In the genomic region with DNA sequence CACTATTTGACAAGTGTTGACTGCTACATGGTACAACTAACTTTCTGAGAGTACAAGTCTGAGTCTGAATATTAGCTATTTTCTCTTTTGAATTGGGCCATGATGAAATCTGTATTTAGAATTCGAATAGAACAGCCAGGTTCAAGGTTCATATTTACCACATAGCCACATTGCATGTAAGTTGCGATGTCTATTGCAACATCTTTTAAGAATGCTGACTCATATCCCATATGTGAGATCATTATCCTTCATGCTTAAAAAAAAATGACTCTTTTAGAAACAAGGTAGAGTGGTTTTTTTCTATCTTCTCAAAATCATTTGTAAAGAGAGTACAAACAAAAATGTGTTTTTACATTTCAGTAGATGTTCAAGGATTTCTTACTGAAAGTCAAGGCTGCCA, we compare ENCODE assay signal across 20 mouse cellular contexts. TPM values are rescaled to one million over a fixed set of nuclear protein-coding genes. Genes with fewer than 3 reads are reported as not detected.
DNase-seq lines count a peak whose midpoint lies in the region; ATAC-seq lines count a peak whose summit lies in the region.
"Had no signal": no experiment of that assay in that cellular context is flagged by ENCODE, and none has a peak within 500 bp of the region (broad histone marks: within the 10 kb centered on the region; RNA-seq: fewer than 3 reads in every experiment).

No protein-coding gene starts in this region.

- H3K27me3 ChIP-seq in midbrain, embryonic 11.5 days (ENCODE audit: control insufficient read depth, insufficient read depth, low read length): no peaks in the 10 kb centered on the region
- H3K27me3 ChIP-seq in midbrain, embryonic 14.5 days (ENCODE audit: control insufficient read depth, insufficient read depth, low read length): no peaks in the 10 kb centered on the region; the same call in 1 of the 2 replicates
- H3K27me3 ChIP-seq: limb, embryonic 12.5 days; neural tube, embryonic 12.5 days had no signal

- no peak overlapping the region for H3K4me3 ChIP-seq in midbrain, embryonic 11.5 days (ENCODE audit: low read depth, low read length)
- H3K4me3 ChIP-seq in midbrain, embryonic 14.5 days (replicated peaks; ENCODE audit: low read depth, low read length): no peak overlapping the region
- H3K4me3 ChIP-seq: embryonic facial prominence, embryonic 10.5 days; erythroblast, embryonic 14.5 days; layer of hippocampus, adult 2 months; limb, embryonic 12.5 days; neural tube, embryonic 12.5 days had no signal

- H3K4me1 ChIP-seq in midbrain, embryonic 11.5 days (ENCODE audit: control insufficient read depth, insufficient read depth, low read length): peaks cover 9% of the 10 kb centered on the region
- peaks cover 11% of the 10 kb centered on the region for H3K4me1 ChIP-seq in midbrain, embryonic 14.5 days (ENCODE audit: control insufficient read depth, insufficient read depth, low read length)

- no peaks in the 10 kb centered on the region for H3K9me3 ChIP-seq in midbrain, embryonic 11.5 days (ENCODE audit: control insufficient read depth, low read length)
- no peaks in the 10 kb centered on the region for H3K9me3 ChIP-seq in midbrain, embryonic 14.5 days (ENCODE audit: control insufficient read depth, low read length)
- H3K9me3 ChIP-seq: embryonic facial prominence, embryonic 10.5 days; limb, embryonic 12.5 days; neural tube, embryonic 12.5 days had no signal

- WGBS in midbrain, embryonic 11.5 days: 88% methylated on average over 2 of the region's 2 CpGs
- WGBS in midbrain, embryonic 14.5 days: 94% methylated on average over 2 of the region's 2 CpGs

- intact Hi-C loops in left cerebral cortex, postnatal 4 days (cut with DNase I): no loop called here
- intact Hi-C loops in left cerebral cortex, postnatal 25 days (cut with DNase I): no loop called here

- ATAC-seq in midbrain, embryonic 11.5 days (ENCODE audit: low FRiP score): no peak
- no peak for ATAC-seq in midbrain, embryonic 14.5 days (ENCODE audit: low FRiP score, low TSS enrichment)
- ATAC-seq: forebrain, embryonic 14.5 days had no signal

- no peak overlapping the region for H3K9ac ChIP-seq in midbrain, embryonic 11.5 days (ENCODE audit: low read length)
- no peak overlapping the region for H3K9ac ChIP-seq in midbrain, embryonic 14.5 days (replicated peaks; ENCODE audit: low read length)
- H3K9ac ChIP-seq: limb, embryonic 12.5 days; neural tube, embryonic 12.5 days had no signal

- no peaks in the 10 kb centered on the region for H3K36me3 ChIP-seq in midbrain, embryonic 11.5 days (ENCODE audit: control insufficient read depth, insufficient read depth, low read length)
- H3K36me3 ChIP-seq in midbrain, embryonic 14.5 days (ENCODE audit: control insufficient read depth, insufficient read depth, low read length): no peaks in the 10 kb centered on the region
- H3K36me3 ChIP-seq: embryonic facial prominence, embryonic 10.5 days; limb, embryonic 12.5 days; neural tube, embryonic 12.5 days had no signal

- H3K4me2 ChIP-seq in midbrain, embryonic 11.5 days: no peak overlapping the region
- H3K4me2 ChIP-seq in midbrain, embryonic 14.5 days (ENCODE audit: low read length): no peak overlapping the region
- H3K4me2 ChIP-seq: limb, embryonic 12.5 days; neural tube, embryonic 12.5 days had no signal

- H3K27ac ChIP-seq in midbrain, embryonic 11.5 days (ENCODE audit: low read depth, low read length): no peak overlapping the region
- H3K27ac ChIP-seq in midbrain, embryonic 14.5 days (replicated peaks; ENCODE audit: low read depth, low read length): no peak overlapping the region
- H3K27ac ChIP-seq: embryonic facial prominence, embryonic 10.5 days; kidney, postnatal 0 days; layer of hippocampus, adult 2 months; limb, embryonic 12.5 days; neural tube, embryonic 12.5 days had no signal

- peak; percentile 31 for DNase-seq in midbrain, embryonic 11.5 days (ENCODE audit: low spot score, missing footprints)
- DNase-seq in midbrain, embryonic 14.5 days: no peak
- peak; percentile 65 for DNase-seq in MN1 (ENCODE audit: low spot score)
- DNase-seq in induced T-regulatory cell, adult 2 months (ENCODE audit: low read depth): peak; percentile 63
- no peak for DNase-seq in frontal cortex, postnatal 14 days (ENCODE audit: low spot score in 2 of 2)
- no peak for DNase-seq in left cerebral cortex, postnatal 4 days
- DNase-seq in left cerebral cortex, postnatal 25 days (ENCODE audit: low spot score in 2 of 2): no peak
- DNase-seq: cerebellum, postnatal 25 days; gastrocnemius, postnatal 14 days; thymus, adult 18-20 months had no signal

RNA-seq across cellular contexts. Expression of gene Cdhr3, which starts 51.9 kb away (rescaled TPM):
- not detected in 2 replicates for polyA plus RNA-seq in midbrain, embryonic 11.5 days (2014; fragmentation: Nextera tagmentation; extraction: Ambion mirVana)
- polyA plus RNA-seq in midbrain, embryonic 14.5 days (2014; fragmentation: Nextera tagmentation; extraction: Ambion mirVana): 0.08 and 0.28 TPM in 2 replicates
- total RNA-seq in left cerebral cortex, postnatal 4 days (2021): 1 to 10 TPM in 1 of 2 experiments, under 1 TPM in 1; 0.76 to 1.4 TPM
- total RNA-seq in left cerebral cortex, postnatal 25 days (2021): 1 to 10 TPM in 1 of 2 experiments, under 1 TPM in 1; 0.76 to 1.8 TPM
- total RNA-seq: adrenal gland, adult 18-20 months had no signal
- polyA plus RNA-seq: embryonic facial prominence, embryonic 10.5 days; erythroblast, embryonic 14.5 days; intestine, embryonic 14.5 days; kidney, postnatal 0 days; limb, embryonic 12.5 days; liver, embryonic 16.5 days had no signal

Comparison
In these comparisons a context has a peak if more than half of its experiments do, and no peak if none do; other contexts are left out.
1. DNase-seq: peak in midbrain, embryonic 11.5 days (single experiment), MN1 (single experiment) and induced T-regulatory cell, adult 2 months (single experiment); none in midbrain, embryonic 14.5 days (single experiment), frontal cortex, postnatal 14 days (0 of 2), left cerebral cortex, postnatal 4 days (single experiment) and left cerebral cortex, postnatal 25 days (0 of 2).